Mouse (Mus musculus): ENCODE results near the gene Gpx2. TPM values are rescaled to one million over a fixed set of nuclear protein-coding genes. Genes with fewer than 3 reads are reported as not detected.
"Not testable (repeated sequence)": the region's sequence is repeated elsewhere in the genome, so short reads cannot be mapped to it uniquely, and the experiment has no call there.

Gpx2 gene
- polyA plus RNA-seq, 1 experiment: not detected

- Histone ChIP-seq H3K27ac (ENCODE audit: control insufficient read depth, insufficient read depth, low read depth, low read length) (no peak overlapping the region), H3K27me3 (ENCODE audit: control insufficient read depth, insufficient read depth, low read length) (no peaks in the 10 kb centered on the region), H3K4me1 (ENCODE audit: control insufficient read depth, insufficient read depth, low read length) (no peaks in the 10 kb centered on the region), H3K36me3 (ENCODE audit: control insufficient read depth, insufficient read depth, low read length) (no peaks in the 10 kb centered on the region), H3K4me3 (ENCODE audit: control insufficient read depth, low read depth, low read length) (no peak overlapping the region)
- TF ChIP-seq POLR2A (IDR thresholded peaks at IDR 0.05; ENCODE audit: control insufficient read depth, low read depth, low read length): no peak
Observed at GRCm38 (mm10) chr12:76805056-76805811, 9.9 kb upstream of the Gpx2 start.

GRCm38 (mm10) chr12:76803700-76804252, 8.4 kb upstream of the Gpx2 start:
- TF ChIP-seq POLR2A (IDR thresholded peaks at IDR 0.05; ENCODE audit: control insufficient read depth, low read depth, low read length): no peak
- TF ChIP-seq CTCF (IDR thresholded peaks at IDR 0.05; ENCODE audit: control insufficient read depth, insufficient read depth, insufficient replicate concordance, low read depth, low read length): no peak
- Histone ChIP-seq H3K27me3 (ENCODE audit: control insufficient read depth, insufficient read depth, low read length) (no peaks in the 10 kb centered on the region), H3K4me1 (ENCODE audit: control insufficient read depth, insufficient read depth, low read length) (no peaks in the 10 kb centered on the region), H3K27ac (ENCODE audit: control insufficient read depth, insufficient read depth, low read depth, low read length) (no peak overlapping the region), H3K36me3 (ENCODE audit: control insufficient read depth, insufficient read depth, low read length) (no peaks in the 10 kb centered on the region), H3K4me3 (ENCODE audit: control insufficient read depth, low read depth, low read length) (no peak overlapping the region)

- TF ChIP-seq CTCF (IDR thresholded peaks at IDR 0.05; ENCODE audit: control insufficient read depth, insufficient read depth, insufficient replicate concordance, low read depth, low read length) (no peak), POLR2A (IDR thresholded peaks at IDR 0.05; ENCODE audit: control insufficient read depth, low read depth, low read length) (no peak)
- 0 out of 2 replicates have a peak, but pooled peaks cover under 1% of the 10 kb centered on the region for H3K4me1 ChIP-seq (ENCODE audit: control insufficient read depth, insufficient read depth, low read length)
- no peaks in the 10 kb centered on the region for H3K27me3 ChIP-seq (ENCODE audit: control insufficient read depth, insufficient read depth, low read length)
- H3K4me3 ChIP-seq (ENCODE audit: control insufficient read depth, low read depth, low read length): no peak overlapping the region
- no peak overlapping the region for H3K27ac ChIP-seq (ENCODE audit: control insufficient read depth, insufficient read depth, low read depth, low read length)
- H3K36me3 ChIP-seq (ENCODE audit: control insufficient read depth, insufficient read depth, low read length): no peaks in the 10 kb centered on the region
Observed at GRCm38 (mm10) chr12:76803028-76803427, 7.7 kb upstream of the Gpx2 start.

- H3K36me3 ChIP-seq (ENCODE audit: control insufficient read depth, insufficient read depth, low read length): no peaks in the 10 kb centered on the region
- no peak overlapping the region for H3K27ac ChIP-seq (ENCODE audit: control insufficient read depth, insufficient read depth, low read depth, low read length)
- TF ChIP-seq POLR2A (IDR thresholded peaks at IDR 0.05; ENCODE audit: control insufficient read depth, low read depth, low read length) (no peak), CTCF (IDR thresholded peaks at IDR 0.05; ENCODE audit: control insufficient read depth, insufficient read depth, insufficient replicate concordance, low read depth, low read length) (no peak)
- no peak overlapping the region for H3K4me3 ChIP-seq (ENCODE audit: control insufficient read depth, low read depth, low read length)
- no peaks in the 10 kb centered on the region for H3K27me3 ChIP-seq (ENCODE audit: control insufficient read depth, insufficient read depth, low read length)
- 0 out of 2 replicates have a peak, but pooled peaks cover 2% of the 10 kb centered on the region for H3K4me1 ChIP-seq (ENCODE audit: control insufficient read depth, insufficient read depth, low read length)
Observed at GRCm38 (mm10) chr12:76798008-76798720, 2.8 kb upstream of the Gpx2 start.

GRCm38 (mm10) chr12:76796938-76797539, 1.7 kb upstream of the Gpx2 start:
- H3K27ac ChIP-seq (ENCODE audit: control insufficient read depth, insufficient read depth, low read depth, low read length): no peak overlapping the region
- no peaks in the 10 kb centered on the region for H3K27me3 ChIP-seq (ENCODE audit: control insufficient read depth, insufficient read depth, low read length)
- 0 out of 2 replicates have a peak, but pooled peaks cover 2% of the 10 kb centered on the region for H3K4me1 ChIP-seq (ENCODE audit: control insufficient read depth, insufficient read depth, low read length)
- H3K4me3 ChIP-seq (ENCODE audit: control insufficient read depth, low read depth, low read length): no peak overlapping the region
- no peaks in the 10 kb centered on the region for H3K36me3 ChIP-seq (ENCODE audit: control insufficient read depth, insufficient read depth, low read length)
- TF ChIP-seq CTCF (IDR thresholded peaks at IDR 0.05; ENCODE audit: control insufficient read depth, insufficient read depth, insufficient replicate concordance, low read depth, low read length) (no peak), POLR2A (IDR thresholded peaks at IDR 0.05; ENCODE audit: control insufficient read depth, low read depth, low read length) (no peak)

GRCm38 (mm10) chr12:76792540-76792939, 2.8 kb downstream of the Gpx2 start:
- H3K4me3 ChIP-seq (ENCODE audit: control insufficient read depth, low read depth, low read length); H3K27ac ChIP-seq (ENCODE audit: control insufficient read depth, insufficient read depth, low read depth, low read length); H3K27me3 ChIP-seq (ENCODE audit: control insufficient read depth, insufficient read depth, low read length); H3K4me1 ChIP-seq (ENCODE audit: control insufficient read depth, insufficient read depth, low read length); H3K36me3 ChIP-seq (ENCODE audit: control insufficient read depth, insufficient read depth, low read length): not testable (repeated sequence)

GRCm38 (mm10) chr12:76790446-76791084, 4.8 kb downstream of the Gpx2 start:
- no peaks in the 10 kb centered on the region for H3K4me1 ChIP-seq (ENCODE audit: control insufficient read depth, insufficient read depth, low read length)
- H3K4me3 ChIP-seq (ENCODE audit: control insufficient read depth, low read depth, low read length): no peak overlapping the region
- no peak overlapping the region for H3K27ac ChIP-seq (ENCODE audit: control insufficient read depth, insufficient read depth, low read depth, low read length)
- no peaks in the 10 kb centered on the region for H3K36me3 ChIP-seq (ENCODE audit: control insufficient read depth, insufficient read depth, low read length)
- TF ChIP-seq CTCF (IDR thresholded peaks at IDR 0.05; ENCODE audit: control insufficient read depth, insufficient read depth, insufficient replicate concordance, low read depth, low read length) (no peak), POLR2A (IDR thresholded peaks at IDR 0.05; ENCODE audit: control insufficient read depth, low read depth, low read length) (no peak)
- H3K27me3 ChIP-seq (ENCODE audit: control insufficient read depth, insufficient read depth, low read length): no peaks in the 10 kb centered on the region
